Mouse (Mus musculus) heart, adult 2 months (tissue): ENCODE measurements around the gene Slc6a13. TPM values are rescaled to one million over a fixed set of nuclear protein-coding genes. Genes with fewer than 3 reads are reported as not detected.
A peak's percentile ranks its signal among the peaks of the same experiment; 100 is the strongest.

Experiments used
- DNase-seq, 2 experiments: peaks; one replicate each; pipeline ENCODE4 v3.0.0; 2021
- H3K27ac ChIP-seq: fragments of 200-600 bp; 2 replicates; pipeline ENCODE4 v1.8.1; 2022
- H3K27me3 ChIP-seq: fragments of 200-500 bp; 2 replicates; pipeline ENCODE4 v1.6.1; 2012; ENCODE audit warnings: mild to moderate bottlenecking, low read length, inconsistent platforms, mixed read lengths; ENCODE audit not compliant: control insufficient read depth, insufficient read depth
- H3K36me3 ChIP-seq: fragments of 200-500 bp; 2 replicates; pipeline ENCODE4 v1.6.1; 2012; ENCODE audit warnings: low read length, inconsistent platforms; ENCODE audit not compliant: control insufficient read depth, insufficient read depth
- H3K4me1 ChIP-seq: fragments of 200-500 bp; 2 replicates; pipeline ENCODE4 v1.6.1; 2011; ENCODE audit warnings: low read length; ENCODE audit not compliant: control insufficient read depth, insufficient read depth
- H3K4me3 ChIP-seq: fragments of 200-600 bp; 2 replicates; pipeline ENCODE4 v1.8.1; 2022
- H3K79me2 ChIP-seq: fragments of 200-500 bp; replicated peaks from 2 replicates; pipeline ENCODE4 v1.6.1; 2012; ENCODE audit warnings: mild to moderate bottlenecking, inconsistent platforms, low read length, moderate library complexity, mixed read lengths; ENCODE audit not compliant: control insufficient read depth, insufficient read depth
- H3K9ac ChIP-seq: fragments of 200-500 bp; 2 replicates; pipeline ENCODE4 v1.6.1; 2012; ENCODE audit warnings: low read depth, mild to moderate bottlenecking, control low read depth, inconsistent platforms, low read length, mixed read lengths
- CTCF ChIP-seq: fragments of 200-600 bp; IDR thresholded peaks from 2 replicates; pipeline ENCODE4 v1.8.1; 2022; ENCODE audit warnings: antibody characterized with exemption, mild to moderate bottlenecking, moderate library complexity
- EP300 ChIP-seq: fragments of 200-500 bp; IDR thresholded peaks from 2 replicates; pipeline ENCODE4 v1.6.1; 2011; ENCODE audit warnings: low read depth, low read length, control low read depth; ENCODE audit not compliant: insufficient read depth
- POLR2A ChIP-seq: fragments of 200-500 bp; IDR thresholded peaks from 2 replicates; pipeline ENCODE4 v1.6.1; 2011; ENCODE audit warnings: mild to moderate bottlenecking, low read depth, low read length, control low read depth; ENCODE audit not compliant: insufficient read depth
- WGBS: fragments of 180-500 bp; shearing (Covaris S2); methylation state at CpG from one replicate; pipeline ENCODE4 v1.1.7; 2018; 5-methylcytosine and 5-hydroxymethylcytosine counted together
- intact Hi-C: fragments of 180-260 bp; cut with DNase I; formaldehyde crosslinking; loops from one replicate; pipeline ENCODE4 v1.15.1; 2025
- long read RNA-seq: library from polyadenylated mRNA; stranded (forward); transcript quantifications from one replicate; pipeline ENCODE4 v2.0.0, GENCODE M21; 2021
- polyA plus RNA-seq: library from polyadenylated mRNA; depleted of rRNA; stranded (reverse); fragments of >200 nt; gene quantifications from 2 replicates; pipeline ENCODE4 v1.2.3, GENCODE M21; 2012; rRNA removed
- total RNA-seq, 2 experiments: library from RNA; stranded (reverse); gene quantifications; 2 replicates each; pipeline ENCODE4 v1.2.3; 2021

Slc6a13 gene
- under 1 TPM in 1 of 2 experiments, not detected in 1; 0.10 TPM for total RNA-seq
- polyA plus RNA-seq: 0.59 TPM in 2 replicates
- long read RNA-seq: 0 reads

DNA sequence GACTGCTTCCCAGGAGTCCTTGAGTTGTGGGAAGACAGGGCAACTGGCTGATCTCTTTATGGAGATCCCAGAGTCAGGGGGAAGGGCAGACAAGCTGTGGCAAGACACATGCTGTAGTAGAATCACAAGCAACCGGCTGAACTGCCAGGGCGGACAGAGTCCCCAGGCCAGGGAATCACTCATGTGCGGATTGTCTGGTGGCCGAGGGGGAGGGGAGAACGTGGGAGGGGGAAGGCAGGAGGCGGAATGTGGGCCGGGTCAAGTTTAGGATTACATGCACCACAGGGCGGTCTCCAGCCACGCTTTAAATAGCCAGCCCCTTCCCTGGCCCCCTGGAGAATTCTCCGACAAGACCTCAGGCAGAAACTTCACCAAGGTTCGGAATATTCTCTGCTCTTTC, at the start of gene Slc6a13:
TSS of gene Slc6a13 (plus strand) at position 274 of the 400 bp plus-strand sequence.
- no peak for DNase-seq
- Histone ChIP-seq H3K4me3 (no peak within 1 kb of the TSS), H3K36me3 (no peaks in the 10 kb centered on the region), H3K4me1 (no peaks in the 10 kb centered on the region), H3K79me2 (no peaks in the 10 kb centered on the region), H3K27ac (no peak within 1 kb of the TSS), H3K9ac (no peak within 1 kb of the TSS), H3K27me3 (no peaks in the 10 kb centered on the region)
- TF ChIP-seq POLR2A: no peak
- no peak for TF ChIP-seq EP300
- no peak for TF ChIP-seq CTCF
- 8% methylated on average over 11 of the region's 11 CpGs for WGBS
- intact Hi-C loops: no loop called here

DNA sequence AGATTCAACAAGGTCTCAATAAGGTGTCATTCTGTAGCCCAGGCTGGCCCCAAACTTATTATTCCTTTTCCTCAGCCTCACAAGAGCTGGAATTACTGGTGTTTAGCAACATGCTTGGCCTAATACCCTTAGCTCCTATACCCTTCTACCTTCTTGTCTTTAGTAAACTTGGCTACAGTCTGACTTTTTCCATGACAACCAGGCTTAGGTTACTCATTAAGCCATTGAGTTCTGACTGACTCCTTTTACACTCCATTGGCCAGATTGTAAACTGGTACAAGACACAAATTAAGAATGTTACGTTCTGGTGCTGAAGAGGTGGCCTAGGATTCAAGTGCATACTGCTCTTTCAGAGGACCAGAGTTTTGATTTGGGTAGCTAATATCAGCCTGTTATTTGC, 49.6 kb upstream of the Slc6a13 start:
- Histone ChIP-seq H3K9ac (no peak overlapping the region), H3K4me3 (no peak overlapping the region), H3K27ac (no peak overlapping the region), H3K79me2 (no peaks in the 10 kb centered on the region), H3K27me3 (no peaks in the 10 kb centered on the region), H3K36me3 (no peaks in the 10 kb centered on the region; the same call in 1 of the 2 replicates), H3K4me1 (no peaks in the 10 kb centered on the region)
- DNase-seq: no peak
- intact Hi-C loops: no loop called here
- TF ChIP-seq POLR2A: no peak
- TF ChIP-seq EP300: no peak
- TF ChIP-seq CTCF: no peak
- 90% methylated on average over 1 of the region's 1 CpGs for WGBS

GRCm38 (mm10) chr6:121251256-121251655, 48.8 kb upstream of the Slc6a13 start:
- no peak for DNase-seq
- no peak overlapping the region for H3K4me3 ChIP-seq
- no peaks in the 10 kb centered on the region for H3K79me2 ChIP-seq
- H3K27me3 ChIP-seq: no peaks in the 10 kb centered on the region
- intact Hi-C loops: no loop called here
- H3K4me1 ChIP-seq: no peaks in the 10 kb centered on the region
- no peak overlapping the region for H3K27ac ChIP-seq
- 42% methylated on average over 5 of the region's 5 CpGs for WGBS
- H3K36me3 ChIP-seq: no peaks in the 10 kb centered on the region; the same call in 1 of the 2 replicates
- no peak for TF ChIP-seq CTCF
- TF ChIP-seq POLR2A: no peak
- no peak for TF ChIP-seq EP300
- no peak overlapping the region for H3K9ac ChIP-seq

DNA sequence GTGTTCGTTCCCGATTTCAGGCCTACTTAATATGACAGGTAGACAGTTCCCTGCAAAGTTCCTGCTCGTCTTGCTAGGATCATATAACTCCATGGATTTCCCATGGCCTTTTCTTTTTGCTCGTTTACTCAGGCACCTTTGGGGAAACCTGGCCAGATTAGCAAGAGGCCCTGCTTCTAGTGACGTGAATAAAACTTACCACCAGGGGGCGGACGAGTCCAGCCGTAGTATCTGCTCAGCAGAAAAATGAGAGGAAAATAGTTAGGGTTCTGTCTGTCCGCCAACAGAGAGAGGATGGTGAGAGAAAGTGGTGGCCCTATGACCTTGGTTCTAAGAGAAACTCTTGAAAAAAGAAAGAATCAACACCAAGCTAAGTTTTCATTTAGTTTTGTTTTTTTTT, 39.5 kb upstream of the Slc6a13 start:
- no peaks in the 10 kb centered on the region for H3K4me1 ChIP-seq
- H3K79me2 ChIP-seq: no peaks in the 10 kb centered on the region
- H3K27ac ChIP-seq: no peak overlapping the region
- H3K36me3 ChIP-seq: no peaks in the 10 kb centered on the region
- DNase-seq: peak; percentile 40 to 64
- no peak overlapping the region for H3K9ac ChIP-seq
- intact Hi-C loops: loop anchor here (10.0 kb wide), 1 partner anchor 1044 kb away; the partner anchor contains the start of gene M6pr
- 25% methylated on average over 9 of the region's 9 CpGs for WGBS
- peak; percentile 87 for TF ChIP-seq CTCF
- TF ChIP-seq EP300: no peak
- no peak for TF ChIP-seq POLR2A
- no peak overlapping the region for H3K4me3 ChIP-seq
- H3K27me3 ChIP-seq: no peaks in the 10 kb centered on the region

GRCm38 (mm10) chr6:121261233-121261632, 38.8 kb upstream of the Slc6a13 start:
- H3K27me3 ChIP-seq: no peaks in the 10 kb centered on the region
- no peak for DNase-seq
- H3K4me3 ChIP-seq: no peak overlapping the region
- H3K4me1 ChIP-seq: no peaks in the 10 kb centered on the region
- H3K79me2 ChIP-seq: no peaks in the 10 kb centered on the region
- H3K36me3 ChIP-seq: no peaks in the 10 kb centered on the region
- TF ChIP-seq CTCF (no peak), POLR2A (no peak), EP300 (no peak)
- no peak overlapping the region for H3K9ac ChIP-seq
- 60% methylated on average over 8 of the region's 8 CpGs for WGBS
- H3K27ac ChIP-seq: no peak overlapping the region
- intact Hi-C loops: loop anchor here (10.0 kb wide), 1 partner anchor 1044 kb away; the partner anchor contains the start of gene M6pr

DNA sequence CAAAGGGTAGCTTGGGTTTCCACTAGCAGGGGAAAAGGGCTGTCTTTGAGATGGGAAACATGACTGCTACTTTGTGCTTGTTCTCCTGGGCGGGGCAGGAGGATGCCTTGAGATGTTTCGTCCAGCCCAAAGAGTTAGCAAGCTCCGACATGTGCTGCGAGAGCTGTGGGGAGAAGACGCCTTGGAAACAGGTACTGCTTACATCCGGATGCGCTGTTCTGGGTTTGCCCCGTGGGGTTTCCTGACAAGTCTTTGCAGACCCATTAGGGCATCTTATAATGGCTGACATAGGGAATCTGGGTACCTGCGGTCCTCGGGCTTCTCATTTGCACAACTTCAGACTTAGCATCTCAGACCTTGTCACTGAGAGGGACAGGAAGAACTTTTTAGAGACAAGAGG, 38.0 kb upstream of the Slc6a13 start:
- no peak for DNase-seq
- intact Hi-C loops: loop anchor here (10.0 kb wide), 1 partner anchor 1043 kb away; the partner anchor contains the start of gene M6pr
- 92% methylated on average over 10 of the region's 10 CpGs for WGBS
- Histone ChIP-seq H3K27ac (no peak overlapping the region), H3K79me2 (no peaks in the 10 kb centered on the region), H3K36me3 (no peaks in the 10 kb centered on the region), H3K9ac (no peak overlapping the region), H3K4me3 (no peak overlapping the region), H3K27me3 (no peaks in the 10 kb centered on the region), H3K4me1 (no peaks in the 10 kb centered on the region)
- no peak for TF ChIP-seq POLR2A
- no peak for TF ChIP-seq EP300
- TF ChIP-seq CTCF: no peak
